Mouse (Mus musculus) CH12.LX (cell line): ENCODE results near the gene Ptbp1. TPM values are rescaled to one million over a fixed set of nuclear protein-coding genes. Genes with fewer than 3 reads are reported as not detected.

Source experiments
- DNase-seq: peaks from one replicate; pipeline ENCODE4 v3.0.0-alpha.2; 2013; ENCODE audit errors: extremely low read depth
- H3K27ac ChIP-seq: 2 replicates; pipeline ENCODE4 v1.5.1; 2012; ENCODE audit warnings: low read depth, mild to moderate bottlenecking, control low read depth, moderate library complexity; ENCODE audit not compliant: insufficient read depth
- H3K27me3 ChIP-seq: replicated peaks from 2 replicates; pipeline ENCODE3; 2012; ENCODE audit warnings: inconsistent platforms
- H3K36me3 ChIP-seq, 2 experiments: replicated peaks in 1 of 2; 2 replicates each; pipeline versions ENCODE3 to v1.6.1; 2012; ENCODE audit warnings: inconsistent platforms in 1 of 2, low read length in 1 of 2, mild to moderate bottlenecking in 1 of 2, mixed read lengths in 1 of 2, moderate library complexity in 1 of 2; ENCODE audit not compliant: control insufficient read depth in 1 of 2, insufficient read depth in 1 of 2
- H3K4me1 ChIP-seq, 2 experiments: 2 replicates each; pipeline ENCODE4 v1.6.1; 2012; ENCODE audit warnings: inconsistent platforms in 1 of 2, moderate library complexity in 1 of 2; ENCODE audit not compliant: insufficient read depth in 2 of 2, control insufficient read depth in 1 of 2
- H3K4me2 ChIP-seq: 2 replicates; pipeline ENCODE4 v1.6.1; 2012; ENCODE audit warnings: low read depth, mild to moderate bottlenecking, control low read depth; ENCODE audit not compliant: poor library complexity, insufficient read depth, severe bottlenecking
- H3K4me3 ChIP-seq, 3 experiments: fragments of 150-350 bp in 1 of 3; sonication (generic) in 1 of 3; replicated peaks in 1 of 3; 2 replicates each; pipeline versions ENCODE3 to v1.5.1; 2011 to 2012; ENCODE audit warnings: low read depth in 2 of 3, low read length in 2 of 3, mild to moderate bottlenecking in 2 of 3, moderate library complexity in 2 of 3, control low read depth in 1 of 3, improper control_type of control experiment in 1 of 3, inconsistent platforms in 1 of 3, mixed read lengths in 1 of 3; ENCODE audit not compliant: poor library complexity in 1 of 3
- H3K79me2 ChIP-seq: replicated peaks from 2 replicates; pipeline ENCODE4 v1.6.1; 2012; ENCODE audit warnings: mild to moderate bottlenecking, moderate library complexity; ENCODE audit not compliant: control insufficient read depth, poor library complexity, insufficient read depth, severe bottlenecking; ENCODE audit errors: extremely low read depth
- H3K9ac ChIP-seq: 2 replicates; pipeline ENCODE4 v1.6.1; 2012; ENCODE audit warnings: low read depth, mild to moderate bottlenecking, control low read depth, moderate library complexity; ENCODE audit not compliant: insufficient read depth
- H3K9me3 ChIP-seq: replicated peaks from 2 replicates; pipeline ENCODE3; 2012; ENCODE audit warnings: low read length, inconsistent platforms, mixed read lengths
- BHLHE40 ChIP-seq: IDR thresholded peaks from 2 replicates; pipeline ENCODE4 v1.6.1; 2011; ENCODE audit warnings: mild to moderate bottlenecking, low read depth, low read length, improper control_type of control experiment
- CHD1 ChIP-seq: IDR thresholded peaks from 2 replicates; pipeline ENCODE4 v1.6.1; 2012; ENCODE audit warnings: low read depth, low read length, improper control_type of control experiment, inconsistent platforms
- CHD2 ChIP-seq: IDR thresholded peaks from 2 replicates; pipeline ENCODE4 v1.6.1; 2011; ENCODE audit warnings: low read length, improper control_type of control experiment
- CTCF ChIP-seq, 2 experiments: IDR thresholded peaks in 1 of 2; conservative IDR thresholded peaks in 1 of 2; 2 replicates each; pipeline ENCODE4 v1.5.1; 2011 to 2012; ENCODE audit warnings: low read depth in 2 of 2, low read length in 2 of 2, improper control_type of control experiment in 1 of 2, inconsistent platforms in 1 of 2, mild to moderate bottlenecking in 1 of 2, moderate library complexity in 1 of 2
- E2F4 ChIP-seq: IDR thresholded peaks from 2 replicates; pipeline ENCODE4 v1.6.1; 2011; ENCODE audit warnings: low read depth, low read length, improper control_type of control experiment; ENCODE audit not compliant: insufficient replicate concordance
- ELF1 ChIP-seq: IDR thresholded peaks from 2 replicates; pipeline ENCODE4 v1.6.1; 2014; ENCODE audit warnings: low read depth, mild to moderate bottlenecking, inconsistent platforms, low read length, improper control_type of control experiment
- EP300 ChIP-seq: IDR thresholded peaks from 2 replicates; pipeline ENCODE4 v1.6.1; 2011; ENCODE audit warnings: low read length, improper control_type of control experiment
- ETS1 ChIP-seq: conservative IDR thresholded peaks from 2 replicates; pipeline ENCODE4 v1.6.1; 2012; ENCODE audit warnings: low read depth, mild to moderate bottlenecking, inconsistent platforms, low read length, improper control_type of control experiment, moderate library complexity
- GABPA ChIP-seq: IDR thresholded peaks from 2 replicates; pipeline ENCODE4 v1.6.1; 2012; ENCODE audit warnings: low read depth, low read length, improper control_type of control experiment, inconsistent platforms; ENCODE audit not compliant: insufficient replicate concordance
- HCFC1 ChIP-seq: IDR thresholded peaks from 2 replicates; pipeline ENCODE4 v1.6.1; 2012; ENCODE audit warnings: low read depth, mild to moderate bottlenecking, inconsistent platforms, low read length, improper control_type of control experiment
- IRF4 ChIP-seq: IDR thresholded peaks from 2 replicates; pipeline ENCODE4 v1.6.1; 2014; ENCODE audit warnings: low read depth, mild to moderate bottlenecking, inconsistent platforms, low read length, improper control_type of control experiment
- JUN ChIP-seq: IDR thresholded peaks from 2 replicates; pipeline ENCODE4 v1.6.1; 2011; ENCODE audit warnings: low read depth, mild to moderate bottlenecking, low read length, improper control_type of control experiment, moderate library complexity; ENCODE audit not compliant: insufficient read depth
- JUND ChIP-seq: conservative IDR thresholded peaks from 2 replicates; pipeline ENCODE4 v1.6.1; 2011; ENCODE audit warnings: low read depth, low read length, improper control_type of control experiment
- KAT2A ChIP-seq: IDR thresholded peaks from 2 replicates; pipeline ENCODE4 v1.6.1; 2012; ENCODE audit warnings: low read length, improper control_type of control experiment, inconsistent platforms; ENCODE audit not compliant: insufficient replicate concordance
- MAFK ChIP-seq: IDR thresholded peaks from 2 replicates; pipeline ENCODE4 v1.6.1; 2011; ENCODE audit warnings: low read length, improper control_type of control experiment; ENCODE audit not compliant: insufficient replicate concordance
- MXI1 ChIP-seq: IDR thresholded peaks from 2 replicates; pipeline ENCODE4 v1.6.1; 2011; ENCODE audit warnings: mild to moderate bottlenecking, low read depth, low read length, improper control_type of control experiment
- MYC ChIP-seq: IDR thresholded peaks from 2 replicates; pipeline ENCODE4 v1.6.1; 2011; ENCODE audit warnings: low read depth, mild to moderate bottlenecking, improper control_type of control experiment, low read length
- NRF1 ChIP-seq: IDR thresholded peaks from 2 replicates; pipeline ENCODE4 v1.6.1; 2014; ENCODE audit warnings: low read depth, mild to moderate bottlenecking, inconsistent platforms, low read length, improper control_type of control experiment, moderate library complexity
- POLR2A ChIP-seq: IDR thresholded peaks from 2 replicates; pipeline ENCODE4 v1.6.1; 2011; ENCODE audit warnings: low read depth, mild to moderate bottlenecking, improper control_type of control experiment, low read length
- POLR2AphosphoS2 ChIP-seq: IDR thresholded peaks from 2 replicates; pipeline ENCODE4 v1.6.1; 2011; ENCODE audit warnings: low read depth, low read length, improper control_type of control experiment
- RAD21 ChIP-seq: IDR thresholded peaks from 2 replicates; pipeline ENCODE4 v1.6.1; 2011; ENCODE audit warnings: low read depth, mild to moderate bottlenecking, low read length, improper control_type of control experiment, moderate library complexity
- SIN3A ChIP-seq: IDR thresholded peaks from 2 replicates; pipeline ENCODE4 v1.6.1; 2012; ENCODE audit warnings: low read length, improper control_type of control experiment, inconsistent platforms
- SMC3 ChIP-seq: IDR thresholded peaks from 2 replicates; pipeline ENCODE4 v1.6.1; 2011; ENCODE audit warnings: low read depth, low read length, improper control_type of control experiment
- TBP ChIP-seq: conservative IDR thresholded peaks from 2 replicates; pipeline ENCODE4 v1.6.1; 2011; ENCODE audit warnings: low read depth, low read length, improper control_type of control experiment
- TCF12 ChIP-seq: IDR thresholded peaks from 2 replicates; pipeline ENCODE4 v1.6.1; 2014; ENCODE audit warnings: low read depth, mild to moderate bottlenecking, inconsistent platforms, low read length, improper control_type of control experiment
- UBTF ChIP-seq: IDR thresholded peaks from 2 replicates; pipeline ENCODE4 v1.6.1; 2012; ENCODE audit warnings: low read depth, mild to moderate bottlenecking, inconsistent platforms, low read length, improper control_type of control experiment, moderate library complexity
- USF1 ChIP-seq: IDR thresholded peaks from 2 replicates; pipeline ENCODE4 v1.6.1; 2014; ENCODE audit warnings: low read depth, mild to moderate bottlenecking, inconsistent platforms, low read length, improper control_type of control experiment
- USF2 ChIP-seq: conservative IDR thresholded peaks from 2 replicates; pipeline ENCODE4 v1.6.1; 2011; ENCODE audit warnings: low read depth, low read length, improper control_type of control experiment
- ZC3H11A ChIP-seq: IDR thresholded peaks from 2 replicates; pipeline ENCODE4 v1.6.1; 2012; ENCODE audit warnings: low read depth, mild to moderate bottlenecking, inconsistent platforms, low read length, improper control_type of control experiment
- ZKSCAN1 ChIP-seq: IDR thresholded peaks from 2 replicates; pipeline ENCODE4 v1.6.1; 2012; ENCODE audit warnings: low read depth, inconsistent platforms, low read length, improper control_type of control experiment, borderline replicate concordance
- ZMIZ1 ChIP-seq: IDR thresholded peaks from 2 replicates; pipeline ENCODE4 v1.6.1; 2012; ENCODE audit warnings: low read depth, mild to moderate bottlenecking, inconsistent platforms, low read length, improper control_type of control experiment
- dilution Hi-C: fragments of 300-500 bp; cut with MboI; formaldehyde crosslinking; loops from 2 replicates; pipeline ENCODE4 v1.14.3; 2020; ENCODE audit warnings: low sequenced_read_pairs; ENCODE audit not compliant: extremely low pct_unique_long_range_greater_than_20kb, extremely low pct_ligation_motif_present
- in situ Hi-C: fragments of 300-500 bp; cut with MboI; formaldehyde crosslinking; loops from 3 replicates; pipeline ENCODE4 v1.14.3; 2019; ENCODE audit warnings: low sequenced_read_pairs, low pct_ligation_motif_present, low pct_unique_long_range_greater_than_20kb, mixed read lengths
- polyA plus RNA-seq: library from polyadenylated mRNA; unstranded; fragments of >175 nt; gene quantifications from 2 replicates; pipeline ENCODE4 v1.2.1, GENCODE M21; 2012; ENCODE audit warnings: low read depth; ENCODE audit not compliant: insufficient read length
- total RNA-seq, 2 experiments: library from RNA; depleted of rRNA; stranded (reverse); fragments of 300-350 nt in 1 of 2; fragments of >200 nt in 1 of 2; gene quantifications; 2 replicates each; pipeline ENCODE4 v1.2.3; 2012 to 2014

The Ptbp1 gene
- total and polyA plus RNA-seq, 3 experiments = 252 to 497 (median 284) TPM

DNA sequence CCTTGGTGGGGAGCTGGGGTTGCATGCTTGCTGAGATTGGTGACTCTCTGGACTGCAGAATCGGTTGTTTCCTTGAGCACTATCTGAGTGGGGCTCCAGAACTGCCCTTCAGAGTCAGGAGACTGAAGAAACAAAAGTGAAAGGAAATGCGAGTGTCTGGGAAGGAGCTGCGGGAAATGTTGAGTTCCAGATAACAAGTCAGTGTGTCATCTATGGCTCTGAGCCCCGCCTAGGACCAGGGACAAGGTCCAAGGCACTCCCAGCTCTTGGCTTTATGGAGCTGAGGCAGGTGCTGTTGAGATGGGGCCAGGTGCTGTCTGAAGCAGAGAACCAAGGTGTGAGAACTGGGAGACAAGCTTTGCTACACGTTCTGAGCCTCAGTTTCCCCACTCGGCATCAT is 29.8 kb upstream of the Ptbp1 start:
- dilution Hi-C loops = no loop called here

DNA sequence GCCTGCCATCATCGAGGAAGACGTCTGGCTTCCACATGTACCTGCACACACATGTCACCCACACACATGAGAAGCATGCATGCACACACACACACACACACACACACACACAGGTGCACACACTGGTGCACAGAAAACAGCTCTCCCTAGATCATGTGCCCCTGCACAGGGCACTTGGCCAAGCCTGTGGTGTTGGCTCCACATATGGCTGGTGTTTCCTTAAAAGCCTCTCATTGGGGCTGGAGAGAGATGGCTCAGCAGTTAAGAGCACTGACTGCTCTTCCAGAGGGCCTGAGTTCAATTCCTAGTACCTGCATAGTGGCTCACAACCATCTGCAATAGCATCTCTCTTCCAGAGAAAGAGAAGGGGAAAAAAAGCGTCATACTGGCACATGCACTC is 22.6 kb upstream of the Ptbp1 start:
- Histone ChIP-seq H3K27me3 (peaks cover 54% of the 10 kb centered on the region), H3K4me1 (no peaks in the 10 kb centered on the region), H3K9ac (no peak overlapping the region), H3K79me2 (no peaks in the 10 kb centered on the region), H3K4me2 (no peak overlapping the region), H3K27ac (no peak overlapping the region), H3K36me3 (no peaks in the 10 kb centered on the region), H3K9me3 (no peaks in the 10 kb centered on the region), H3K4me3 (no peak overlapping the region)
- DNase-seq = no peak
- in situ Hi-C loops = loop anchor here (5.0 kb wide), 1 partner anchor 91 kb away; the partner anchor contains the start of gene R3hdm4
- TF ChIP-seq USF2 (no peak), USF1 (no peak), JUN (no peak), CHD2 (no peak), MYC (no peak), POLR2AphosphoS2 (no peak), BHLHE40 (no peak), NRF1 (no peak), TBP (no peak), SMC3 (no peak), ETS1 (no peak), HCFC1 (no peak), CTCF (conservative IDR thresholded peaks at IDR 0.05 in 1 of 2, IDR thresholded peaks at IDR 0.05 in 1 of 2; ENCODE audit: low read depth in 2 of 2, low read length in 2 of 2) (no peak), ELF1 (no peak), IRF4 (no peak), POLR2A (no peak), E2F4 (no peak), GABPA (no peak), TCF12 (no peak), CHD1 (no peak)
- dilution Hi-C loops = no loop called here

More for the DNA sequence above, 29.8 kb upstream of the Ptbp1 start:
- H3K36me3 ChIP-seq = no peaks in the 10 kb centered on the region
- H3K4me2 ChIP-seq = peak overlapping the region; percentile 41; the same call in 1 of the 2 replicates
- in situ Hi-C loops = no loop called here
- peaks cover 3% of the 10 kb centered on the region for H3K9me3 ChIP-seq
- TF ChIP-seq SIN3A = no peak
- no peak for TF ChIP-seq ZMIZ1
- no peak for TF ChIP-seq IRF4
- no peak for TF ChIP-seq JUND
- TF ChIP-seq SMC3 = no peak
- no peak for TF ChIP-seq UBTF
- no peak for TF ChIP-seq MYC
- TF ChIP-seq ZC3H11A = no peak
- TF ChIP-seq MAFK = no peak
- TF ChIP-seq E2F4 = no peak
- no peak for TF ChIP-seq CHD2
- TF ChIP-seq RAD21 = no peak
- TF ChIP-seq EP300 = no peak
- TF ChIP-seq CTCF (conservative IDR thresholded peaks at IDR 0.05 in 1 of 2, IDR thresholded peaks at IDR 0.05 in 1 of 2; ENCODE audit: low read depth in 2 of 2, low read length in 2 of 2) = no peak
- TF ChIP-seq ZKSCAN1 = no peak
- no peak for TF ChIP-seq ETS1
- no peak for TF ChIP-seq MXI1
- no peak for TF ChIP-seq KAT2A
- no peak for DNase-seq
- no peaks in the 10 kb centered on the region for H3K79me2 ChIP-seq
- H3K4me3 ChIP-seq = no peak overlapping the region
- H3K4me1 ChIP-seq = peaks cover 2 to 5% of the 10 kb centered on the region in 2 experiments; a peak in 2 of 4 replicates
- no peak overlapping the region for H3K27ac ChIP-seq
- no peak overlapping the region for H3K9ac ChIP-seq
- peaks cover 82% of the 10 kb centered on the region for H3K27me3 ChIP-seq
